Mouse (Mus musculus) liver, embryonic 14.5 days (tissue): Measurements from ENCODE around the gene Mapk1. TPM values are rescaled to one million over a fixed set of nuclear protein-coding genes. Genes with fewer than 3 reads are reported as not detected.
A peak's percentile ranks its signal among the peaks of the same experiment; 100 is the strongest.

Source experiments
- ATAC-seq: fragments of 200-750 bp; cut with Nextera tagmentation; 2 replicates; pipeline ENCODE4 v1.8.0; 2017; ENCODE audit warnings: moderate number of reproducible peaks, mild to moderate bottlenecking, moderate library complexity; ENCODE audit not compliant: insufficient read depth
- DNase-seq, 3 experiments: peaks; one replicate each; pipeline ENCODE4 v3.0.0-alpha.2; 2012 to 2013; ENCODE audit warnings: low read depth in 3 of 3, low spot score in 3 of 3
- H3K27ac ChIP-seq: fragments of 300-500 bp; sonication (generic); 2 replicates; pipeline ENCODE4 v1.5.1; 2014; ENCODE audit warnings: moderate library complexity, mild to moderate bottlenecking, control low read depth, inconsistent platforms
- H3K27me3 ChIP-seq: fragments of 300-500 bp; sonication (generic); 2 replicates; pipeline ENCODE4 v1.6.1; 2014; ENCODE audit warnings: mild to moderate bottlenecking, low read length, moderate library complexity; ENCODE audit not compliant: control insufficient read depth, insufficient read depth
- H3K36me3 ChIP-seq: fragments of 300-500 bp; sonication (generic); replicated peaks from 2 replicates; pipeline ENCODE4 v1.6.1; 2014; ENCODE audit warnings: low read depth; ENCODE audit not compliant: control insufficient read depth, insufficient read depth
- H3K4me1 ChIP-seq, 2 experiments: fragments of 200-500 bp in 1 of 2; fragments of 300-500 bp in 1 of 2; sonication (generic) in 1 of 2; replicated peaks; 2 replicates each; pipeline ENCODE4 v1.6.1; 2012 to 2014; ENCODE audit warnings: antibody characterized with exemption in 1 of 2, inconsistent platforms in 1 of 2, low read length in 1 of 2; ENCODE audit not compliant: control insufficient read depth in 2 of 2, insufficient read depth in 2 of 2
- H3K4me2 ChIP-seq: fragments of 300-500 bp; sonication (generic); 2 replicates; pipeline ENCODE4 v1.6.1; 2014; ENCODE audit warnings: low read depth, mild to moderate bottlenecking, control low read depth, moderate library complexity
- H3K4me3 ChIP-seq, 2 experiments: fragments of 200-500 bp in 1 of 2; fragments of 300-500 bp in 1 of 2; sonication (generic) in 1 of 2; 2 replicates each; pipeline ENCODE4 v1.5.1; 2012 to 2014; ENCODE audit warnings: low read depth in 2 of 2, low read length in 2 of 2, mild to moderate bottlenecking in 2 of 2, control low read depth in 1 of 2, inconsistent platforms in 1 of 2, moderate library complexity in 1 of 2; ENCODE audit not compliant: insufficient read depth in 1 of 2
- H3K9ac ChIP-seq: fragments of 300-500 bp; sonication (generic); replicated peaks from 2 replicates; pipeline ENCODE4 v1.6.1; 2014; ENCODE audit warnings: mild to moderate bottlenecking, control low read depth, moderate library complexity
- H3K9me3 ChIP-seq: fragments of 300-500 bp; sonication (generic); 2 replicates; pipeline ENCODE4 v1.6.1; 2016; ENCODE audit warnings: low read length, mixed read lengths; ENCODE audit not compliant: control insufficient read depth
- CTCF ChIP-seq: IDR thresholded peaks from 2 replicates; pipeline ENCODE4 v1.5.1; 2016; ENCODE audit warnings: antibody characterized with exemption, low read depth, control low read depth
- EP300 ChIP-seq: IDR thresholded peaks from 2 replicates; pipeline ENCODE4 v1.6.1; 2016; ENCODE audit warnings: antibody characterized with exemption, low read depth
- WGBS: fragments of 180-500 bp; shearing (Covaris S2); extraction: QIAGEN DNeasy Blood & Tissue Kit; methylation state at CpG from one replicate; pipeline ENCODE4 v1.1.7; 2014; ENCODE audit not compliant: insufficient replicate concordance; 5-methylcytosine and 5-hydroxymethylcytosine counted together
- polyA plus RNA-seq, 2 experiments: library from polyadenylated mRNA; depleted of rRNA in 1 of 2; stranded (reverse) in 1 of 2; unstranded in 1 of 2; fragments of >200 nt; fragmentation: Nextera tagmentation in 1 of 2; extraction: Ambion mirVana in 1 of 2; gene quantifications; 2 replicates each; pipeline versions ENCODE4 v1.2.1 to v1.2.3; 2012 to 2014

The Mapk1 gene
- polyA plus RNA-seq, 2 experiments = 55.1 to 91.6 TPM

DNA sequence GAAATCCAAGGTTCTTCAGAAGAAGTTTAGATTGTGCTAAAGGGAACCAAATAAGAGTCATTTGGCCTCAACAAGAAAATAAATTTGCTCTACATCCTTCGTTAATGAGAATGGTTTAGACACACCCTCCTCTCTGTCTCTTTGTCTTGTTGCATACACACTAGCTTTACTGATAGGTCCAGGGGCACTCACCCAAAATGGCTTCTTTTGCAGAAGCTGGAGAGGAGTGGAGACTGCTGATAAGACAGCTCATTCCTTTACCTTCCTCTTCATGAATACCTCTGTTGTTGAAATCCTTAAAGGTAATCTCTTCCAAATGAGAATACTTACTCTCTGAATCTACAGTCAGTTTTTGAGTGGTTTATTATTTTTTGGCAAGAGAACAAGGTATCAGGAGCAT lies 18.0 kb upstream of the Mapk1 start:
- ATAC-seq (peak; percentile 67; the same call in 1 of the 2 replicates), DNase-seq (peak in 1 of 3 experiments; percentile 22)
- Histone ChIP-seq H3K27ac (no peak overlapping the region), H3K36me3 (no peaks in the 10 kb centered on the region), H3K9me3 (no peaks in the 10 kb centered on the region), H3K9ac (no peak overlapping the region), H3K4me3 (no peak overlapping the region), H3K4me2 (no peak overlapping the region), H3K4me1 (peaks cover 4 to 6% of the 10 kb centered on the region in 2 experiments; a peak in 2 of 4 replicates), H3K27me3 (no peaks in the 10 kb centered on the region)
- TF ChIP-seq EP300 = no peak
- no peak for TF ChIP-seq CTCF
- 10% methylated on average over 1 of the region's 1 CpGs for WGBS

DNA sequence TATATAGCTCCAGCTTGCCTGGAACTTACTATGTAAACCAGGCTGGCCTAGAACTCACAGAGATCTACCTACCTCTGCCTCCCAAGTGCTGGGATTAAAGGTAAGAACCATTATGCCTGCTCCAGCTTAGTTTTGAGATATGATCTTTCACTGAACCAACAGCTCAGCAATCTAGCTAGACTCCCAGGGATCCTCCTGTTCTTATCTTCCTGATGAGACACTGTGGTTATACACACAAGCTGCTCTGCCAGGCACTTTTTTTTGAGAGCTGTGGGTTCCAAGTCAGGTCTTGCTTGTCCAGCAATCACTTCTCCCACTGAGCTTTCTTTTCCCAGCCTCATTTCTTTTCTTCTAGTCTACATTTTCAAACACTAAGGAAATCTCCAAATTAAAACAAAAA lies 16.9 kb upstream of the Mapk1 start:
- TF ChIP-seq EP300 = no peak
- TF ChIP-seq CTCF = no peak
- ATAC-seq = 0 out of 2 replicates have a peak, but pooled peaks have one; percentile 15
- Histone ChIP-seq H3K9ac (no peak overlapping the region), H3K4me2 (no peak overlapping the region), H3K27ac (no peak overlapping the region), H3K4me1 (peaks cover 4 to 6% of the 10 kb centered on the region in 2 experiments; a peak in 2 of 4 replicates), H3K4me3 (no peak overlapping the region), H3K36me3 (no peaks in the 10 kb centered on the region), H3K9me3 (no peaks in the 10 kb centered on the region), H3K27me3 (no peaks in the 10 kb centered on the region)
- DNase-seq = no peak

DNA sequence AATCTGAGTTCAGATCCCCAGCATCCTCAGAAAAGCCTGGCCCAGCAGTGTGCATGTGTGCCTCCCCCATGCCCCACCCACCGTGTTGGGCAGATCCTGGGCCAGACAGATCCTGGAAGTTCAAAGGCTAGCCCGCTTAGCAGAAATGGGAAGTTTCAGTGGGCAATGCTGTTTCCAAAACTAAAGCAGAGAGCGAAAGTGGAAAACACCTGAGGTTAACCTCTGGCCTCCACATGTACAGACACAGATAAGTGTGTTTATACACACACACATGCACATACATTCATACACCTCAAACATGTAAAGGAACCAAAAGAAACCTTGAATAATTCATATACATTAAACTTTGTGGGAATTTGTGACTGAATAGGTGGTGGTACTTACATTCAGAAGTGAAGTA lies 5.1 kb upstream of the Mapk1 start:
- H3K4me2 ChIP-seq = no peak overlapping the region
- H3K4me1 ChIP-seq = peaks cover 2 to 3% of the 10 kb centered on the region in 2 experiments; a peak in 2 of 4 replicates
- ATAC-seq = no peak

DNA sequence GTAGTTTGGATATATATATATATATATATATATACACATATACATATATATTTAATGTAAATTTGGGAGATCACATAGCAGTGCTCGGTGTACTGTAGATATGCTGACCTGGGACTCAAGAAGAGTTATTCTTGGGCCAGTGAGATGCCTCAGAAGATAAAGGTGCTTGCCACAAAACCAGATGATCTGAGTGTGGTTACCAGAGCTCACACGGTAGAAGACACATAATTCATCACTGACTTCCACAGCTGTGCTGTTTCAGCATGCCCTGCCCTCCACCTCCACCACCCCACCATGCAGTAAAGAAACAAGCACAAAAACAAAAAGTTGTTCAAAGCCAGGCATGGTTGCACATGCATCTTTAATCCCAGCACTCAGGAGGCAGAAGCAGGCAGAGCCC lies 4.4 kb upstream of the Mapk1 start:
- no peak overlapping the region for H3K9ac ChIP-seq
- no peak overlapping the region for H3K4me3 ChIP-seq
- H3K9me3 ChIP-seq = no peaks in the 10 kb centered on the region
- H3K4me1 ChIP-seq = peaks cover 2 to 3% of the 10 kb centered on the region in 2 experiments; a peak in 2 of 4 replicates
- H3K27me3 ChIP-seq = no peaks in the 10 kb centered on the region
- no peak for DNase-seq
- no peak for ATAC-seq
- TF ChIP-seq EP300 (no peak), CTCF (no peak)
- 21% methylated on average over 2 of the region's 2 CpGs for WGBS
- no peaks in the 10 kb centered on the region for H3K36me3 ChIP-seq
- no peak overlapping the region for H3K27ac ChIP-seq
- no peak overlapping the region for H3K4me2 ChIP-seq

More for the DNA sequence above, 5.1 kb upstream of the Mapk1 start:
- Histone ChIP-seq H3K9me3 (no peaks in the 10 kb centered on the region), H3K4me3 (no peak overlapping the region), H3K36me3 (no peaks in the 10 kb centered on the region), H3K27me3 (no peaks in the 10 kb centered on the region), H3K27ac (no peak overlapping the region), H3K9ac (no peak overlapping the region)
- TF ChIP-seq CTCF = no peak
- DNase-seq = no peak
- 63% methylated on average over 3 of the region's 3 CpGs for WGBS

DNA sequence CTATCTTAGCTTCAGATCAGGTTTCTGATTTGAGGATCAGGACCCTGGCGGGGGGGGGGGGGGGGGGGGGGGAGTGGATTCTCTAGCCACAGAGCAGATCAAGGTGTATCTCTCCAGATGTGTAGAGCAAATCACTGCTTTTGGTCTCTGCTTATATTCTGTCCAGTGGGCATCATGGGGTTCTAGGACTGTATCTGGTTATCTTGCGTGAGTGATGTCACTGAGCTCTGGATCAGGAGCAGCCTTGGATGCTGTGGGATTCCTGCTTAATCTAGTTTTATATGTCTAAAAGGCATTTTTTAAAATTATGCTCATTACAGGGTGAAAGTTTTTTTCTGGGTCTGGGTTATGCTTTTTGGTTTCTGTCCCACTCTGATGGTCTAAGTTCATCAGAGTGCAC lies 546 bp upstream of the Mapk1 start:
- no peaks in the 10 kb centered on the region for H3K9me3 ChIP-seq
- ATAC-seq = peak; percentile 7; the same call in 1 of the 2 replicates
- 38% methylated on average over 2 of the region's 2 CpGs for WGBS
- peaks cover 14 to 17% of the 10 kb centered on the region in 2 experiments for H3K4me1 ChIP-seq
- no peak overlapping the region for H3K27ac ChIP-seq
- H3K4me2 ChIP-seq = peak overlapping the region; percentile 78
- DNase-seq = no peak
- H3K9ac ChIP-seq = peak overlapping the region; percentile 64
- H3K27me3 ChIP-seq = no peaks in the 10 kb centered on the region
- peak overlapping the region; percentile 75 to 98 for H3K4me3 ChIP-seq
- no peak for TF ChIP-seq EP300
- TF ChIP-seq CTCF = no peak
- H3K36me3 ChIP-seq = peaks cover 3% of the 10 kb centered on the region
